Mouse (Mus musculus) liver, postnatal 0 days (tissue): ENCODE results near the gene Uqcr10.

Experiments used
- CTCF ChIP-seq: sonication (generic); IDR thresholded peaks from 2 replicates; pipeline ENCODE4 v1.5.1; 2016; ENCODE audit warnings: antibody characterized with exemption, low read depth
- EP300 ChIP-seq: IDR thresholded peaks from 2 replicates; pipeline ENCODE4 v1.6.1; 2016; ENCODE audit warnings: antibody characterized with exemption, low read depth, mild to moderate bottlenecking

DNA sequence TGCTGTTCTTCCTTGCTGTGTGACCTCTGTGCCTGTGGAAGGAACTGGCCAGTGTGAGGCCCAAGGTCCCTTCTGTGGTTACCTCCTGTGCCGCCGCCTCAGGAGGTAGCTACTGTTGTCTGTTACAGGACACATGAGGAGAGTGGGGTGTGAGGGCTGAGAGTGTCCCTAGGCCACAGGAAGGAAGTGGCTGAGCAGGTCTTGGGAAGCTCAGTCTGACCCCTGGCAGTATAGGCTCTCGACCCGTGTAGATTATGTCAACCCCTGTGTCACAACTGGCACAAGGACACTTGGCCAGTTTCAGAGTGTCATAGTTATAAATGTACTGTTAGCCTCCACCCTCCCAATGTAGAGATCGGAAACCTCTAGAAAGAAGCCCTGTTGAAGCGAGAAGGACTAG is 20.6 kb downstream of the Uqcr10 start:
- no peak for TF ChIP-seq CTCF
- no peak for TF ChIP-seq EP300
